Mouse (Mus musculus) layer of hippocampus, postnatal 36 days (tissue): ENCODE measurements around the gene Sult2a1. TPM values are rescaled to one million over a fixed set of nuclear protein-coding genes. Genes with fewer than 3 reads are reported as not detected.
"Not testable (repeated sequence)": the region's sequence is repeated elsewhere in the genome, so short reads cannot be mapped to it uniquely, and the experiment has no call there.

ENCODE experiments used
- DNase-seq, 2 experiments: peaks; one replicate each; pipeline ENCODE4 v3.0.0; 2022
- total RNA-seq, 2 experiments: library from RNA; stranded (reverse); gene quantifications; 2 replicates each; pipeline ENCODE4 v1.2.3; 2021

The Sult2a1 gene
- not detected for total RNA-seq

GRCm38 (mm10) chr7:13837309-13837708 lies at the start of gene Sult2a1:
Gene Sult2a1 (minus strand): TSS chr7:13837409.
- DNase-seq, result not testable (repeated sequence)

DNA sequence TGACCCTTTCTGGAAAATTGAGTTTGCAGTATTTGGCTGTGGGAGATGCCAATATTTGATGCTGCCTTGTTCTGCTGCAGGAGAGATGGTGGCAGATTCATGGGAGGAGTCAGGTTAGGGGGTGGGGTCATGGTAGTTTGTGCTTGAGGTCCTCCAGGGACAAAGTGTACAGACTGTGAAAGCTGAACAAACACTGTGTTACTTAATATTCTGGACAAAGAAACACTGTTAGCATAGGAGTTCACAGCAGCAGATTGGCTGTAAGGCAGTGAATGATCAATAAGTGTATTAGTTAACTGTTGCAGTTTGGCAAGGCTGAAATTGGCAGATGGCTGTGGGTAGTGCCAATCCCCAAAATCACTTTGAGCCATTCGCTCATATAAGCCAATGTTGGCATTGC lies 23.3 kb downstream of the Sult2a1 start:
- DNase-seq, result no peak

Other genes with a start within 250 kb of the Sult2a1 start
- gene Sult2a5, start 213.4 kb downstream of the Sult2a1 start, total RNA-seq, result not detected
- not detected for gene Sult2a2, start 103.9 kb downstream of the Sult2a1 start, total RNA-seq
- not detected for gene Sult2a4, start 152.2 kb upstream of the Sult2a1 start, total RNA-seq